Mouse (Mus musculus): Measurements from ENCODE around the gene Setdb1.

GRCm38 (mm10) chr3:95291041-95291440 is 66.0 kb downstream of the Setdb1 start:
- TF ChIP-seq POLR2A (IDR thresholded peaks at IDR 0.05; ENCODE audit: insufficient read depth, low read depth, low read length) (no peak), CTCF (IDR thresholded peaks at IDR 0.05; ENCODE audit: insufficient read depth, low read depth, low read length) (no peak)

Measured in olfactory bulb, adult 2 months (tissue).